Mouse (Mus musculus): ENCODE results near the gene Mecr.

DNA sequence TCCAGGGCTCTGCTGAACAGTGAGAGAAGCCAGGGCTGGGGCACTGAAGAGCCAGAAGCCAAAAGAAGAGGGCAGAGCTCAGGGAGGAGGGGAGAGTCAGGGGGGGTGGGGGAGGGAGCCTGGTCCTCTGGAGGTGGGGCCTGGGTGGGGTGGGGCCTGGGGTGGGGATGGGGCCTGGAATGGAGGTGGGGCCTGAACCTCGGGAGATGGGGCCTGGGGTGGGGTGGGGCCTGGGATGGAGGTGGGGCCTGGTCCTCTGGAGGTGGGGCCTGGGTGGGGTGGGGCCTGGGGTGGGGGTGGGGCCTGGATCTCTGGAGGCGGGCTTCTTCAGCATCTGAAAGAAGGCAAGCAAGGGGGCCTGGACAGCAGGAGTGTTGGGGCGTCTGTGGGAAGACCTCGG is 44.3 kb upstream of the Mecr start:
- TF ChIP-seq CTCF (IDR thresholded peaks at IDR 0.05; ENCODE audit: insufficient read depth, low read length), result no peak
- TF ChIP-seq POLR2A (IDR thresholded peaks at IDR 0.05; ENCODE audit: borderline replicate concordance, extremely low read depth, low read depth, low read length), result no peak

All from lung, adult 2 months (tissue).